Mouse (Mus musculus) frontal cortex, adult (tissue): ENCODE results near the gene Lrriq4.
"Not testable (repeated sequence)": the region's sequence is repeated elsewhere in the genome, so short reads cannot be mapped to it uniquely, and the experiment has no call there.

Experiments
- ATAC-seq: cut with Nextera tagmentation; 2 replicates; pipeline ENCODE4 v1.9.2; 2017; ENCODE audit warnings: mild to moderate bottlenecking, moderate library complexity, mixed read lengths; ENCODE audit not compliant: low TSS enrichment

Lrriq4 gene

DNA sequence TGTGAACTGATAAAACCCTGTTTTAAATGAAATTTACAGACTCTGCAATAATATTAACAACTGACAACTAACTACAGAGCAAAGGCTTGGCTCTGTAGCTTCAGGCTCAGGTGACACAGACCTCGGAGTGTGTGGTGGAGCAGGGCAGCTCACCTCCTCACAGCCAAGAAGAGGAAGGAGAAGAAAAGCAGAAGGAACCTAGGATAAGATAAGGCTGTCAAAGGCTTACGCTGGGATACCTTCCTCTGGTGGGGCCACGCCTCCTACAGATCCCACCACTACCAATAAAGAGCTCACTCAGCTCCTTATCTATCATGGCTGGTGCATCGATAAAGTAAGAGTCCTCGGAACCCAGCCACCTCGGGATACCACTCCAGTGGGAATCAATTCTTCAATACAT lies 38.9 kb downstream of the Lrriq4 start:
- ATAC-seq = no peak

GRCm38 (mm10) chr3:30687216-30687615 lies 42.9 kb downstream of the Lrriq4 start:
- no peak for ATAC-seq

DNA sequence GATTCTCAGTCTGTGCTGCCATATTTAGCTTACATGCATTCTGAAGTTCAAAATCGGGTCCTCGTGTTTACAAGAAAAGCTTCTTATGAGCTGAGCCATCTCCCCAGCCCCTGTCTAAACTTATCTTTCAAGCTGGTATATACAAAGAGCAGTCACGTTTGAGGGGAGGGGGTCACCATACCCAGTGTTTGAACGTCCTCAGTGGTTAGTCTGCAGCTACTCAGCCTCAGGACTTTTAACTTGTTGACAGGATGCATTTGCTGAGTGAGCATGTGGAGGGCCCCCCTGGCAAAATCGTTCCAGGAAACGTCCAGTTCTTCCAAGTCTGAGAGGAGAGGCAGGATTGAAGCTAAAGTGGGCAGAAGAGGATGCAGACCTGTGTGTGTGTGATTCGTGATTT lies 46.7 kb downstream of the Lrriq4 start:
- no peak for ATAC-seq

GRCm38 (mm10) chr3:30695661-30696060 lies 51.4 kb downstream of the Lrriq4 start:
- no peak for ATAC-seq

DNA sequence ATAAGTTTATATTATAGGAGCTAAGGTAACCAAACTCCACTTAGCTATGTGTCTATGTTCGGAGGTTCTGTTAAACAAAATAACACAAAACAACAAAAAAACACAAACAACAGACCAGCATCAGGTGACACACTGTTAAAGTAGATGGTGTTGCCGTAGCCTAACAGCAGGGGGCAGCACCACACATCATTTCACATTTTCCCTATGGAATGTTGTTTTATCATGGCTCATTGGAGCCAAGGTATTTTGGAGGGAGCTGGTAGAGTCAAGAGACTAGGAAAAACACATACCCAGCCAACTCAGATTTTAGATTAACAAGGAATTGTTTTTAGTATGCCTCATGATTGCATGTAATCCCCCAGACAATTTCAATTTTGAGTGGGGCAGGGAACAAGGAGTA lies 52.0 kb downstream of the Lrriq4 start:
- peak; percentile 86 for ATAC-seq

DNA sequence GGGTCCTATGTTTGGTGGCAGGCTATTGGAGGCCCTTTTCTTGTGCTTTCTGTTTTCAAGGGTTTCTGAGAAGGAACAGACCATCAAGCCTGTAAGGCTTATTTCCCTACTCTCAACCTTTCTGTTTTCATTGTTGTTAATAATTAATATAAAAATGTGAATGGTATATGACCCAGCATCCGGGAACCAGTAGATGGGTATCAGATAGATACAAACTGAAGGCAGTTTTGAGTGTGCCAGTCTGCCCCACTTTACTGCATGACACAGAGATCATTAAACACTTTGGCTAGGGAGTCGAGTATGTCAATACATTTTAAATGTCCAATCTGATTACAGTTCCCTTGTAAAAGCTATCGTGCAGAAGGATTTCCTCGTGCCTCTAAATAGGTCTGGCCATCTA lies 53.6 kb downstream of the Lrriq4 start:
- ATAC-seq = no peak

DNA sequence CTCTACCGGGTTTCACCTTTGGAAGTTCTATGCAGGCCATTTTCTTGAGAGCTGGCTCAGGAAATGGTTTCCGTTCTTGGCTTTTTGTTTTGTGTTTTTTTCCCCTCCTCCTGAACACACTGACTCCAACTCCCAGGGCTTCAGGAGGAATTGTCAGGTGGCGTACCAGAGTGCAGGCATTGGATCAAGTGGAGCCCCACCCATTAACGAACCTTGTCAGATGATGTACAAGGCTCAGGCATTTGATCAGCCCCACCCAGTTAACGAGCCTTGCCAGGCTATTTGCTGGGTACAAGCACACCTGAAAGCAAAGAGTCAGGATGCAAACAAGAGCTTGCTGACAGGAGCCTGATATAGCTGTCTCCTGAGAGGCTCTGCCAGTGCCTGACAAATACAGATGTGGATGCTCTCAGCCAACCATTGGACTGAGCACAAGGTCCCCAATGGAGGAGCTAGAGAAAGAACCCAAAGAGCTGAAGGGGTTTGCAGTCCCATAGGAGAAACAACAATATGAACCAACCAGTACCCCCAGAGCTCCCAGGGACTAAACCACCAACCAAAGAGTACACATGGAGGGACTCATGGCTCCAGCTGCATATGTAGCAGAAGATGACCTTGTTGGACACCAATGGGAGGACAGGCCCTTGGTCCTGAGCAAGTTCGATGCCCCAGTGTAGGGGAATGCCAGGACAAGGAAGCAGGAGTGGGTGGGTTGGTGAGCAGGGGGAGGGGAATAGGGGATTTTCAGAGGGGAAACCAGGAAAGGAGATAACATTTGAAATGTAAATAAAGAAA lies 55.6 kb downstream of the Lrriq4 start, which contains the start of gene Lrrc31:
Lrrc31 (minus strand) TSS at position 133 of the 795 bp plus-strand sequence.
- ATAC-seq = not testable (repeated sequence)

- no peak for ATAC-seq
These were observed 61.7 kb downstream of the Lrriq4 start for GRCm38 (mm10) chr3:30705977-30706376.

GRCm38 (mm10) chr3:30706614-30707276 lies 62.4 kb downstream of the Lrriq4 start:
- no peak for ATAC-seq

DNA sequence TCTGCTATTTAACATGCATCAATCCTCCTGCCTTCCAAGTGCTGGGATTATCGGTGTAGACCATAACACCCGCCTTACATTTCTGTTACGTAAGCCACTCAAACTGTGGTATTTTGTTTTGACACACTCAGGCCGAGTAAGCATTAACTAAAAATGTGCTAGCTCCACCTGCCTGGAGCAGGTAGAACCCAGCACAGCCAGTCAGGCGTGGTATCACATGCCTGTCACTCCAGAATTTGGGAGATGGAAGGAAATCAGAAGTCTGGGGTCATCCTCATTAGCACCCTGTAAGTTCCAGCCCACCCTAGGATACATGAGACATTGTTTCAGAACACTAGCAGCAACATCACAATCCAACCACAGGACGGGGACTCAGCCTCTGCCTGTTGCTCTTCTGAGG lies 65.9 kb downstream of the Lrriq4 start:
- no peak for ATAC-seq

DNA sequence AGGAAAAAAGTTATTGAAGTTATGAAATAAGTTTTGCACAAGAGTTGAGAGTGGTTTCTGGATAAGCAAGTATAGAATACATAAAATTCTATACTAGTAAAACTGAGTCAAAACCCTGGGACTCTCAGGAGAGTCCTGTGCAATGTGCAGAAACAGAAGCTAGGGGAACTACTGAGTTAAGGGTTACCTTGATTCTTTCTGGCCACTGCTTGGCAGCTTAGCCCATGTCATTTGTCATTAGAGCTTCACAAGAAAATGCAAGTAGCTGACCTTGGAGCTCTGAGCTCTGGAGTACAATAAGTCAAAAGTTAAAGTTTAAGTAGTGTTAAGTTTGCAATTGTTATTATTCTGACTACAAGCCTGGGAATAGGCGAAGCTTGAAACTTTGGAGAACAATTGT lies 69.0 kb downstream of the Lrriq4 start:
- no peak for ATAC-seq

- no peak for ATAC-seq
These were observed 74.3 kb downstream of the Lrriq4 start for GRCm38 (mm10) chr3:30718649-30719048.
